Mouse (Mus musculus) thymus, adult 2 months (tissue): Measurements from ENCODE around the gene Alg5.

Experiments used
- CTCF ChIP-seq: fragments of 200-500 bp; IDR thresholded peaks from 2 replicates; pipeline ENCODE4 v1.5.1; 2012; ENCODE audit warnings: mild to moderate bottlenecking, control low read depth, low read length, moderate library complexity, borderline replicate concordance; ENCODE audit not compliant: control insufficient read depth, poor library complexity, insufficient read depth; ENCODE audit errors: extremely low read depth
- POLR2A ChIP-seq: fragments of 200-500 bp; IDR thresholded peaks from 2 replicates; pipeline ENCODE4 v1.6.1; 2012; ENCODE audit warnings: mild to moderate bottlenecking, low read length, control low read depth, moderate library complexity; ENCODE audit not compliant: control insufficient read depth, poor library complexity, insufficient read depth; ENCODE audit errors: extremely low read depth

DNA sequence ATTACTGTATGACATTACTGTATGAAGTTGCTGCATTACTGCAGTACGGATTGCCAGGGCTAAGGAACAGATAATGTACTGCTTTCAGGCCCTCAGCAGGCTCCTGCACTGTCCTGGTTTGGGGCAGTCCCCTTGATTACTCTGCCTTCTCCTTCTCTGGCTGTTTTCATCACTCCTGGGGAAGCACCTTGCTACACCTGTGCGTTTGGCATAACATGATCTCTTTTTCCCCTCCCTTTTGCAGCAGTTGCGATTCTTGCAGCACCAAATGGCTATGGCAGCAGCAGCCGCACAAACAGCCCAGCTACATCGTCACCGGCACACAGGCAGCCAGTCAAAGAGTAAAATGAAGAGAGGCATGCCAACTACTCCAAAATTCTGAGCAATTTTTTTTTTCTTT, 7.2 kb upstream of the Alg5 start:
- TF ChIP-seq CTCF: no peak
- TF ChIP-seq POLR2A: no peak
